Mouse (Mus musculus) CH12.LX (cell line): ENCODE measurements around the gene Tspo2.

ENCODE experiments used
- CTCF ChIP-seq, 2 experiments: IDR thresholded peaks in 1 of 2; conservative IDR thresholded peaks in 1 of 2; 2 replicates each; pipeline ENCODE4 v1.5.1; 2011 to 2012; ENCODE audit warnings: low read depth in 2 of 2, low read length in 2 of 2, improper control_type of control experiment in 1 of 2, inconsistent platforms in 1 of 2, mild to moderate bottlenecking in 1 of 2, moderate library complexity in 1 of 2
- JUND ChIP-seq: conservative IDR thresholded peaks from 2 replicates; pipeline ENCODE4 v1.6.1; 2011; ENCODE audit warnings: low read depth, low read length, improper control_type of control experiment
- TBP ChIP-seq: conservative IDR thresholded peaks from 2 replicates; pipeline ENCODE4 v1.6.1; 2011; ENCODE audit warnings: low read depth, low read length, improper control_type of control experiment
- ZMIZ1 ChIP-seq: IDR thresholded peaks from 2 replicates; pipeline ENCODE4 v1.6.1; 2012; ENCODE audit warnings: low read depth, mild to moderate bottlenecking, inconsistent platforms, low read length, improper control_type of control experiment

- no peak for TF ChIP-seq CTCF (conservative IDR thresholded peaks at IDR 0.05 in 1 of 2, IDR thresholded peaks at IDR 0.05 in 1 of 2; ENCODE audit: low read depth in 2 of 2, low read length in 2 of 2)
- TF ChIP-seq TBP: no peak
- TF ChIP-seq JUND: no peak
- TF ChIP-seq ZMIZ1: no peak
These were observed 3.6 kb downstream of the Tspo2 start for GRCm38 (mm10) chr17:48447675-48448074.
